Mouse (Mus musculus) spleen, adult 18-20 months (tissue): ENCODE measurements at regions not wholly inside any gene's neighbourhood (a gene's known extent, or its start where the extent isn't known, plus 50 kb on each side); places are given as distances from the start of the nearest gene placed in this dataset.

Experiments used
- DNase-seq, 2 experiments: peaks; one replicate each; pipeline ENCODE4 v3.0.0; 2022; ENCODE audit warnings: mixed read lengths in 2 of 2

DNA sequence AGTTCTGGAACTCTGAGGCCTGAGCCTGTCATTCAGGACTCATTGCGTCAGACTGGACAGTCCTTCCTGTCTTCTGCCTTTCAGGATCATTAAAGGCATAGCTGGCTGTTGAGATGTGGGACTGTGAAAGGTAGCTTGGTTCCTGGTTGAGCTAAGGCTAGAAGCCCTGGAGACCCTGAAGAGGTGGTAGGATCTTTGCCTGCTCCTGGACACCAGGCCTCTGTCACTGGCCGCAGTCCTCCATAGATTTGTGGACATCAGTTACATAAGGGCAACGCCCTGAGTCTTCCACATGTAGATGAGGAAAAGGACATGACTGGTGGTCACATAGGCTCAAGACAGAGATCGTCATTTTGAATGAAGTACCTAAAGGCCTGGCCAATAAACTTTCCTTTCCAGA is 127.9 kb downstream of the Opa1 start:
- DNase-seq: no peak

DNA sequence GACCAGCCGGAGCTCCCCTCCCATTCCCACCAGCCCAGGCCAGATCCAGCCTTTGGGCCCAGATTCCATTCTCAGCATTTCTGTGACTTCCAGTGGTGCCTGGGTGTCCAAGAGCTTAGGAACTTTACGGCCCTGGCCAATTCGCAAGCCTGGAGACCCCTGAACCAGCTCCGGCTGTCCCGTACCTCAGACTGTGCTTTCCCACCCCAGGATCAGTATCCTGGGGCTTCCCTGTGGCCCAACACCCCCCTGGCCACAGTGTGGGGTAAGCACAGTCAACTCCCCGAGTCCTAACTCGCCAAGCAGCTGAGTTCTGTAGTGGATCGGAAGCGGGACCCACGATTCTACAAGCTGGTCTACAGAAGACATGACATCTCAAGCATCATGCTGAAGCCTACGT is 128.5 kb downstream of the Opa1 start:
- DNase-seq: no peak

DNA sequence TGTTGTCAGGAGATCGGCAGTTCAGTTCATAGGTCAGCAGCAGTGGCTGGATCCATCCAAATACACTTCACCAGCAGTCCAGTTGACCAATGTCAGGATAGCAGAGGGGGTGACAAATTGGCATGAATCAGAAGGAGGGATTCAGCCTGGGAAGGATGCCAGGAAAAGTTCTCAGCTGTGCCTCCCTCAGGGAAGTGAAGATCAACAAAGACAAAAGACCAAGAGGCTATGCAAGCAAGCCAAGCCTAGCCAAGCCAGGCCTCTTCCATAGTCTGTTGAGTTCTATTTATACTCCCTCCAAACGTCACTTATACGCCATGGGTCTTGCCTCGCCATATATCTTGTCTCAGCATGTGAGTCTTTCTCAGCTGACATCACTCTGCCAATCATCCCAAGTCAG is 129.9 kb downstream of the Opa1 start:
- no peak for DNase-seq

DNA sequence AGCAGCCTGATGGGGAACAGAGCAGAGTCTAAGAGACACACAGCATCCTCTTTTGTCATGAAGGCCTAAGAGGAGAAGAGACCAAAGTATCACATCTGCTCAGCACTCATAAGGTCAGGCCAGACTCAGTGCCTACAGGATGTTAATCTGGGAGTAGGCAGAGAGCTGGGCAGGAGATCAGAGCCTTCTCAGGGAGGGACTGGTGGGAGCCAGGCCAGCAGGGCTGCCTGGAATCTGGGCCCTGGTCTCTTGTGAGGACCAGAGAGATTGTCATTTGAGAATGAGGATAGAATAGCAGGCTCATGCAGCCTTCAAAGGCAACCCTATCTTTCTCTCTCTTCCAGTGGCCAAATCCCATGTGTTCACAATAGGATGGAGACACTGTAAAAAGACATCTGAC is 132.3 kb downstream of the Opa1 start:
- DNase-seq: no peak

GRCm38 (mm10) chr16:29711912-29712681 is 133.0 kb downstream of the Opa1 start:
- DNase-seq: no peak

- no peak for DNase-seq
Measured at GRCm38 (mm10) chr16:29714612-29715127, 135.5 kb downstream of the Opa1 start.

DNA sequence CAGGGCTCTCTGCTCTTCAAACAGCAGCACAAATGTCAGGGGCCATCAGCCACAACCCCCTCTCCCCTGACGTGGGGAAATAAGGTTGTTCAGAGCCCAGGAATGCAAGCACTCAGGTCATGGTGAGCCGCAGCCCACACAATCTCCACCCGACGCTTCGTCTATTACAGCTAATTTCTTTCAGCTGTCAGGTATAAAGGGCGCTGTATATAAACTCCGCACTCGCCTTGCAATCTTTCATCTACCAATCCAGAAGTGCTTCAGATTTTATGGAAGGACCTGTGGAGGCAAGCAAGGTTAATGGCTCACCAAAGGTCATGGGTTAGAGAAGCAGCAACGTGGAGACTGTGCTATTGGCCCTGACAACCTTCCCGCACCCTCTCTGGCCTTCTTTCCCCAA is 139.8 kb downstream of the Opa1 start:
- DNase-seq: no peak

DNA sequence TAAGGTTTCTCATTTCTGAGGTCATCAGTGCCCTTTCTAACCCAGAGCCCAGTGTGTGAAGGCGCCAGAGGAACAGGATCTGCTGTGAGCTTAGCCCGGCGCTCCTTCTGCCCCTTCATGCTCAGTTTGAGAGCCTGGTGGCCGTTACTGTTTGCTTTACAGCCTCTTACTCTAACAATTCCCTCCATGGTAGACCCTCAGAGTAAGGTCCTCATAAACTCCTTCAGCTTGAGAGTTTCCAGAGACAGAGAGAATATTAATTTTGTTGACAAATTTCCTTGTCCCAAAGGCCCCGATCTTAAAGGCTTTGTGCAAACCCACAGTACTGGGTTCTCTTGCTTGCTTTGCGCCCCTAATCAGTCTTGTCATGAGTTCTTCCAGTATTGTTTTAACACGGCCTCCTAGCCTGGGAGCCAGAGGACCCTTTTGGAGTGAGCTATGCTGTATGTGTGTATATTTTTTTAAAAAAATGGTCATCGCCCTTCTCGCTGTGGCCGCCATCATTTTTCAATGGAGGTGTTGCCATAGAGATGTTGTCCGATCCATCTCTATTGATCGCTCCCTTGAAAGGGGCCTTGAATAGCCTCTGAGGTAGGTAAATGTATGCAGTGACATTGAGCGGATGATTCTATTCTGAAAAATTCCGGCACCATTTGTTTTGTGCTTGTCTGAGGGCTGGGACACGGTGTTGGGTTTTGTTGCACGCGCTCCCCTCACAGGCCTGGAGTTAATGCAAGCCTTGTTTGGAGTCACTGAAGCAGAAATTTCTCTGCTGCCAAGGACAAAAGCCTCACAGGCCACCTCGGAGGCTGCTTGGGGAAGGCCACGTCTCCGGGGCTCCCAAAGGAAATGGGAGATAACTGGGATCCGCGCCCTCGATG is 140.7 kb downstream of the Opa1 start:
- no peak for DNase-seq

GRCm38 (mm10) chr16:29725153-29725552 is 146.0 kb downstream of the Opa1 start:
- no peak for DNase-seq

- DNase-seq: no peak
Measured at GRCm38 (mm10) chr16:29725563-29725962, 146.4 kb downstream of the Opa1 start.

GRCm38 (mm10) chr16:29727397-29727796 is 148.3 kb downstream of the Opa1 start:
- DNase-seq: peak; percentile 30 to 36

DNA sequence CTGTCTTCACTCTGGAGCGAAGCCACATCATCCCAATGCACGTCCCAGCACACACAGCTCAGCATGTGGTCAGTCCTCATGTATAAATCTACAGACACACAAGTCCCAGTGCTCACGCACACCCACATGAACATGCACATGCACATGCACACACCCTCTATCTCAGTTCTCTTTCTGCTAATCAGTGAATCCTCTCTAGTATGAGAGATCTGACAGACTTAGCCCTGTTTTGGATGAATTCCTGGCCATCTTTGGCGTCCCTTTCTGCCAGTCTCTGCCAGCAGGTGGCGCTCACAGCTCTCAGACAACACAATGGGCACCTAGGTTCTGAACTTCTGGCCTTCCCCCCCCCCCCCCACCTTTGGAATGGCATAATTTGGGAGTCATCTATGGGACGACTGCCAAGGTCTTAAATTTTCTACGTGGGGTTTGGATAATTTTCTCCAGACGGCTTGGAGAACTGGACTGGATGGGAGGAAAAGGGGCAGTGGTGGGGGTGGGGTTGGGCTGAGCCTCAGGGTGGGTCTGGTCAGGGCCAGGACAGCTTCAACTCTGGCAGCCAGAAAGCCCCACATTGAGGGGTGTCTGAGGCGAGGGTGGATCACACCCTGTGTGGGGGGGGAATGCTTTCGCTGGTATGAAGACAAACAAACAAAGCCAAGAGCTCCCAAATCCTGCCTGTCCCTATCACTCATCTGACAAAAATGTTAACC is 149.8 kb downstream of the Opa1 start:
- DNase-seq: peak; percentile 60 to 86

DNA sequence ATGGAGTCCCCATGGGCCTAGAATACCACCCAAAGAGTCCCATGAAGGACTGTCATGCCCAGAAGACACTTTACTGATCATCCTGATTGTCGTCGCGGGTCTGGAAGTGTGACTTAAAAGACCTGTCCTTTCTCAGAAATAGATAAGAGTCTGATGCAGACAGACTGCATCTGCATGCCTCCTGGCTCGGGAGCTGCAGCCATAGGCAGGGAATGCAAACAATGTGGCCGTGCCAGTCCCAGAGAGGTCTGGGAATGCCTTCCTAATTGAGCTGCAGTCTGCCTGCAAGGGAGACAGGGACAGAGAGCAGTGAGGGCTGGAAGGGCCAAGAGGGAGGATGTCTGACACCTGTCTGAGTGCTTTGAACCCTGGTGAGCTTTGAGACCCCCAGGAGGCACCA is 150.9 kb downstream of the Opa1 start:
- no peak for DNase-seq

GRCm38 (mm10) chr16:29732889-29733288 is 153.8 kb downstream of the Opa1 start:
- no peak for DNase-seq

DNA sequence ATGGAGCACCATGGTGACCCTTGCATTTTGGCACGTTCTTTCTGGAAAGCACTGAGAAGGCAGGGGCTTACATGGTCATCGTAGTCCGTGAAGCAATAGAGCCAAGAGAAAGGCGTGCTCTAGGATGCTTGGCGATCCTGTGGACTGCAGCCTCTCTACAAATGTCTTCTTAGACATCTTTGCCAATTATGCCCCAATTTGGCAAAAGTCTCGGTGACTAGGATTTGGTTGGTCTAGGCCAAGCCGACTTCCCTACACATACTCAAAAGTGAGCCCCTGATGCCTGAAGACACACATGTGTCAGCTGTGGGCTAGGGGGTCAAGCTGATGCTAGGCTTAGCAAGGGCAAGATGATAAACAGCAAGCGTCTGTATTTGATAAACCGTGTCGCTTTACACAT is 154.7 kb downstream of the Opa1 start:
- no peak for DNase-seq

- DNase-seq: no peak
Measured at GRCm38 (mm10) chr16:29734324-29734723, 155.2 kb downstream of the Opa1 start.

DNA sequence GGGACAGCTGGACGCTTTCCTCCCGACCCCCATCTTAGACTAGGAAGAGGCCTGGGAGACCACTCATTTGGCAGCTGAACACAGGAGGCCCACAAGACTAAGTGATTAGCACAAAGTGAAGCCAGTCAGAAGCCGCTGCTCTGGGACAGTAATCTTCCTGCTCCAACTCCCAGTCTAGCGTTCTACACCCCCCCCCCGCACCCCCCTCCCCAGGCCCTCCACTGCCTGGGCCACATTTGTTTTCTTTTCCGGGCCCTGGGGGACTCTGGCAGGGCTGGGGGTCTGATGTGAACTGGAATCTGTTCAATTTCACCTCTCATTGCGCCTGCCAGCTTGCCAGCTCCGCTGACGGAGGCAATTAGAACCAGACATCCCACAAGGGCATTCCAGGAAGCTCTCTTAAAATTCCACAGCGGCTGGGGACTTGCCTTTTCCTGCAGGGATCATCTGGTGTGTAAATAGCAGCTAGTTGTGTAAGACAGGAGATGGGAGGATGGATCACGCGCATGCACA is 155.7 kb downstream of the Opa1 start:
- DNase-seq: peak in 1 of 2 experiments; percentile 12

DNA sequence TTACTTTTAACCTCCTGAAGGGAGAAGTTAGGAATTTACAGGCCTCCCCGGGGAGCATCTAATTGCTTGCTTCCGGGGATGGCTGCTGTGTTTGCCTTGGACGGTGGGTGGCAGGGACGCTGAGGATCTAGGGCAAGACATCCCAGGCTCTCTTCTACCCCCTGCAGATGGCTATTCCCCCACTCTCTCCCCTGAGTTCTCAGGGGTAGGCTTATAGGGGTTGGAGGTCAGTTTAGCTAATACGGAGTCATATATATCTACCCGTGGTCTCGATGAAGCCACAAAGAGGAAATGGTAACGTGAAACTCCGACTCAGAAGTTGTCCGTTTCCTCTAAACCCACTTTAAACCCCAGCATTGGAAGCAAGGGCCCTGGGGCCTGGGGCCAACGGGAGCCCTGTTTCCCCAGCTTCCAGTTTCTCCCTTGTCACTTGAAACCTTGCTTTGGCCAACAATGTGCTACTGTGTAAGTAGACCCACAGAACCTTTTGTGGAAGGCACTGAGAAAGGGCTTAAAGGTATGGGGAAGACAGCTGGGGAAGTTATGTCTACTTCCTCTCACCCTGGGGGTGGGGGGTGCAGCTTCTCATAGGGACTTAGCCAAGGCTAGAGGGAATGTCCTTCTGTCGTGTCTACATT is 156.4 kb downstream of the Opa1 start:
- DNase-seq: peak in 1 of 2 experiments; percentile 58

DNA sequence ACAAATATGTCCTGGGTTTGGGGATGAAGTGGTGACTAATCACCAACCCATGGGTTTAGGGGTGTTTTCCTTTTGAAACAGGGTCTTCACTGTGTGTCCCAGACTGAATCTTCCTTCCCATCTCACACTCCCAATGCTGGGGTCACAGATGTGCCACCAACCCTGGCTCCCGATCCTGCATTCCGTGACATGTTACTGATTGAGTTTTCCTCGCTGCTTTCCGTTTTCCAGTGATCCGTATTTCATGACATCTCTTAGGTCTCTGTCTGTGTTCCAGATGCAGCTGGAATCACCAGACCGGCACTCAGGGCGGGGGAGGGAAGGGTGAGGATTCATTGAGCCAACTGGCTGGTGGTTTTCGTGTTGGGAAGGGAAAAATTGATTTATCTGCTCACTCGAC is 157.1 kb downstream of the Opa1 start:
- DNase-seq: no peak

GRCm38 (mm10) chr16:29738075-29738474 is 158.9 kb downstream of the Opa1 start:
- DNase-seq: no peak

- DNase-seq: no peak
Measured at GRCm38 (mm10) chr16:29742497-29743230, 163.5 kb downstream of the Opa1 start.

GRCm38 (mm10) chr16:29745486-29745885 is 166.4 kb downstream of the Opa1 start:
- no peak for DNase-seq
